Mouse (Mus musculus): ENCODE results near the gene Ccnd2. TPM values are rescaled to one million over a fixed set of nuclear protein-coding genes. Genes with fewer than 3 reads are reported as not detected.

Ccnd2 gene
- total and polyA plus RNA-seq, 3 experiments: 42.4 to 255 (median 146) TPM

DNA sequence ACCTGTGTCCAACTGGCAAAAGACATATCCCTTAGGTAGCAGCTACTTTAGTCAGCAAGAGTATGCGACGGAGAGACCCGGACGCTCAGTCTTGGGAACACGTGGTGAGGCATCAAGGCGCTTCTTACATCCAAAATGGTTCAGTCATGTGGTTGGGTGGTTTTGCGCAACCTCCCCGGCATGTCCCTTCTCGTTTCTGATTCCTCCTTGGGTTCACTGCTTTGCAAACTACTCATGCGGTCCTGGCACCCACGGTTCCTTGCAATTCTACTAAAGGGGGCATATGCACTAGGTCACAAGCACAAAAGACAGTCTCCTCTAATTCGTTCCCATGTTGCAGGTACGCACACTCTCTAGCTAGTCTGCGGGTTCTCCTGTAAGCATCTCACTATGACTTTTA, 22.3 kb downstream of the Ccnd2 start:
- Histone ChIP-seq H3K4me1 (ENCODE audit: control insufficient read depth in 1 of 2, insufficient read depth in 2 of 2) (peaks cover 0 to 11% of the 10 kb centered on the region in 2 experiments; a peak in 1 of 4 replicates), H3K4me2 (ENCODE audit: insufficient read depth, low read depth, poor library complexity, severe bottlenecking) (no peak overlapping the region), H3K27ac (ENCODE audit: insufficient read depth, low read depth) (no peak overlapping the region), H3K27me3 (replicated peaks) (no peaks in the 10 kb centered on the region), H3K9me3 (replicated peaks; ENCODE audit: low read length) (no peaks in the 10 kb centered on the region), H3K4me3 (replicated peaks in 1 of 3; ENCODE audit: low read depth in 2 of 3, low read length in 2 of 3, poor library complexity in 1 of 3) (no peak overlapping the region), H3K9ac (ENCODE audit: insufficient read depth, low read depth) (no peak overlapping the region), H3K36me3 (replicated peaks in 1 of 2; ENCODE audit: control insufficient read depth in 1 of 2, insufficient read depth in 1 of 2, low read length in 1 of 2) (peaks cover 72 to 87% of the 10 kb centered on the region in 2 experiments), H3K79me2 (replicated peaks; ENCODE audit: control insufficient read depth, extremely low read depth, insufficient read depth, poor library complexity, severe bottlenecking) (no peaks in the 10 kb centered on the region; the same call in 1 of the 2 replicates)
- dilution Hi-C loops (cut with MboI; ENCODE audit: extremely low pct_ligation_motif_present, extremely low pct_unique_long_range_greater_than_20kb, low sequenced_read_pairs): no loop called here
- no peak for TF ChIP-seq POLR2AphosphoS2 (IDR thresholded peaks at IDR 0.05; ENCODE audit: low read depth, low read length)
- TF ChIP-seq RCOR1 (conservative IDR thresholded peaks at IDR 0.05; ENCODE audit: low read depth, low read length): no peak
- no peak for TF ChIP-seq CHD1 (IDR thresholded peaks at IDR 0.05; ENCODE audit: low read depth, low read length)
- no peak for TF ChIP-seq ELF1 (IDR thresholded peaks at IDR 0.05; ENCODE audit: low read depth, low read length)
- TF ChIP-seq MAX (IDR thresholded peaks at IDR 0.05; ENCODE audit: low read length): no peak
- TF ChIP-seq ETS1 (conservative IDR thresholded peaks at IDR 0.05; ENCODE audit: low read depth, low read length): no peak
- TF ChIP-seq PAX5 (IDR thresholded peaks at IDR 0.05; ENCODE audit: low read length): no peak
- no peak for TF ChIP-seq USF2 (conservative IDR thresholded peaks at IDR 0.05; ENCODE audit: low read depth, low read length)
- TF ChIP-seq MYC (IDR thresholded peaks at IDR 0.05; ENCODE audit: low read depth, low read length): no peak
- no peak for TF ChIP-seq RAD21 (IDR thresholded peaks at IDR 0.05; ENCODE audit: low read depth, low read length)
- no peak for TF ChIP-seq CTCF (conservative IDR thresholded peaks at IDR 0.05 in 1 of 2, IDR thresholded peaks at IDR 0.05 in 1 of 2; ENCODE audit: low read depth in 2 of 2, low read length in 2 of 2)
- no peak for TF ChIP-seq POLR2A (IDR thresholded peaks at IDR 0.05; ENCODE audit: low read depth, low read length)
- TF ChIP-seq UBTF (IDR thresholded peaks at IDR 0.05; ENCODE audit: low read depth, low read length): no peak
- no peak for TF ChIP-seq IRF4 (IDR thresholded peaks at IDR 0.05; ENCODE audit: low read depth, low read length)
- no peak for TF ChIP-seq SIN3A (IDR thresholded peaks at IDR 0.05; ENCODE audit: low read length)
- no peak for TF ChIP-seq ZC3H11A (IDR thresholded peaks at IDR 0.05; ENCODE audit: low read depth, low read length)
- no peak for TF ChIP-seq TBP (conservative IDR thresholded peaks at IDR 0.05; ENCODE audit: low read depth, low read length)
- in situ Hi-C loops (cut with MboI; ENCODE audit: low pct_ligation_motif_present, low pct_unique_long_range_greater_than_20kb, low sequenced_read_pairs): no loop called here
- no peak for DNase-seq (ENCODE audit: extremely low read depth)

- Histone ChIP-seq H3K4me1 (ENCODE audit: control insufficient read depth in 1 of 2, insufficient read depth in 2 of 2) (no peaks in the 10 kb centered on the region), H3K9ac (ENCODE audit: insufficient read depth, low read depth) (no peak overlapping the region), H3K9me3 (replicated peaks; ENCODE audit: low read length) (no peaks in the 10 kb centered on the region), H3K27ac (ENCODE audit: insufficient read depth, low read depth) (no peak overlapping the region), H3K27me3 (replicated peaks) (peaks cover 5% of the 10 kb centered on the region), H3K4me2 (ENCODE audit: insufficient read depth, low read depth, poor library complexity, severe bottlenecking) (no peak overlapping the region), H3K4me3 (replicated peaks in 1 of 3; ENCODE audit: low read depth in 2 of 3, low read length in 2 of 3, poor library complexity in 1 of 3) (no peak overlapping the region), H3K79me2 (replicated peaks; ENCODE audit: control insufficient read depth, extremely low read depth, insufficient read depth, poor library complexity, severe bottlenecking) (no peaks in the 10 kb centered on the region), H3K36me3 (replicated peaks in 1 of 2; ENCODE audit: control insufficient read depth in 1 of 2, insufficient read depth in 1 of 2, low read length in 1 of 2) (peaks cover 23 to 28% of the 10 kb centered on the region in 2 experiments)
- in situ Hi-C loops (cut with MboI; ENCODE audit: low pct_ligation_motif_present, low pct_unique_long_range_greater_than_20kb, low sequenced_read_pairs): loop anchor here (25.0 kb wide), 1 partner anchor 336 kb away; no protein-coding TSS in a partner anchor
- dilution Hi-C loops (cut with MboI; ENCODE audit: extremely low pct_ligation_motif_present, extremely low pct_unique_long_range_greater_than_20kb, low sequenced_read_pairs): no loop called here
- no peak for TF ChIP-seq UBTF (IDR thresholded peaks at IDR 0.05; ENCODE audit: low read depth, low read length)
- no peak for DNase-seq (ENCODE audit: extremely low read depth)
Measured at GRCm38 (mm10) chr6:127123506-127123905, 28.5 kb downstream of the Ccnd2 start.

Data from CH12.LX (cell line).